Mouse (Mus musculus): ENCODE data around the gene Adora1.

GRCm38 (mm10) chr1:134237438-134237837, 2.2 kb upstream of the Adora1 start:
- TF ChIP-seq EP300 (IDR thresholded peaks at IDR 0.05; ENCODE audit: low read depth in 1 of 2, low read length in 2 of 2) = no peak
- TF ChIP-seq TCF12 (IDR thresholded peaks at IDR 0.05; ENCODE audit: low read depth, low read length) = no peak
- TF ChIP-seq CTCF (IDR thresholded peaks at IDR 0.05 in 2 of 3, conservative IDR thresholded peaks at IDR 0.05 in 1 of 3; ENCODE audit: control insufficient read depth in 1 of 3, insufficient read depth in 1 of 3, low read depth in 2 of 3, low read length in 3 of 3, poor library complexity in 1 of 3, severe bottlenecking in 1 of 3) = no peak
- TF ChIP-seq SMC3 (IDR thresholded peaks at IDR 0.05; ENCODE audit: low read depth, low read length) = no peak
